Mouse (Mus musculus) cortical plate, adult 2 months (tissue): ENCODE results near the gene Sugct. TPM values are rescaled to one million over a fixed set of nuclear protein-coding genes. Genes with fewer than 3 reads are reported as not detected.

Experiments
- H3K27ac ChIP-seq: fragments of 200-500 bp; 2 replicates; pipeline ENCODE4 v1.5.1; 2012; ENCODE audit warnings: low read length, control low read depth, inconsistent platforms; ENCODE audit not compliant: insufficient read depth
- H3K4me1 ChIP-seq: fragments of 200-500 bp; 2 replicates; pipeline ENCODE4 v1.6.1; 2011; ENCODE audit warnings: low read length; ENCODE audit not compliant: control insufficient read depth, insufficient read depth
- H3K4me3 ChIP-seq: fragments of 200-500 bp; 2 replicates; pipeline ENCODE4 v1.5.1; 2011; ENCODE audit warnings: mild to moderate bottlenecking, low read length, control low read depth; ENCODE audit not compliant: insufficient read depth
- CTCF ChIP-seq: fragments of 200-500 bp; IDR thresholded peaks from 2 replicates; pipeline ENCODE4 v1.5.1; 2011; ENCODE audit warnings: mild to moderate bottlenecking, control low read depth, low read length; ENCODE audit not compliant: insufficient read depth; ENCODE audit errors: extremely low read depth
- POLR2A ChIP-seq: fragments of 200-500 bp; IDR thresholded peaks from 2 replicates; pipeline ENCODE4 v1.6.1; 2011; ENCODE audit warnings: mild to moderate bottlenecking, low read length, control low read depth; ENCODE audit not compliant: insufficient read depth; ENCODE audit errors: extremely low read depth
- polyA plus RNA-seq: library from polyadenylated mRNA; depleted of rRNA; stranded (reverse); fragments of >200 nt; gene quantifications from 2 replicates; pipeline ENCODE4 v1.2.3, GENCODE M21; 2012

The Sugct gene
- polyA plus RNA-seq, 1 experiment, result 4.3 TPM

GRCm38 (mm10) chr13:17185253-17185652 is 510.1 kb downstream of the Sugct start:
- Histone ChIP-seq H3K4me1 (no peaks in the 10 kb centered on the region), H3K27ac (no peak overlapping the region), H3K4me3 (no peak overlapping the region)
- TF ChIP-seq POLR2A (no peak), CTCF (no peak)

- H3K27ac ChIP-seq, result no peak overlapping the region
- no peaks in the 10 kb centered on the region for H3K4me1 ChIP-seq
- TF ChIP-seq CTCF (no peak), POLR2A (no peak)
- no peak overlapping the region for H3K4me3 ChIP-seq
Observed at GRCm38 (mm10) chr13:17165917-17166316, 529.4 kb downstream of the Sugct start.

GRCm38 (mm10) chr13:17164721-17165120 is 530.6 kb downstream of the Sugct start:
- TF ChIP-seq CTCF (no peak), POLR2A (no peak)
- Histone ChIP-seq H3K4me1 (no peaks in the 10 kb centered on the region), H3K4me3 (no peak overlapping the region), H3K27ac (no peak overlapping the region)

- Histone ChIP-seq H3K4me1 (no peaks in the 10 kb centered on the region), H3K4me3 (no peak overlapping the region), H3K27ac (no peak overlapping the region)
- TF ChIP-seq CTCF (no peak), POLR2A (no peak)
Observed at GRCm38 (mm10) chr13:17146441-17146992, 548.8 kb downstream of the Sugct start.

- Histone ChIP-seq H3K27ac (no peak overlapping the region), H3K4me3 (no peak overlapping the region), H3K4me1 (no peaks in the 10 kb centered on the region)
- TF ChIP-seq CTCF (no peak), POLR2A (no peak)
Observed at GRCm38 (mm10) chr13:17116073-17116472, 579.3 kb downstream of the Sugct start.

GRCm38 (mm10) chr13:17102372-17102771 is 593.0 kb downstream of the Sugct start:
- Histone ChIP-seq H3K4me3 (no peak overlapping the region), H3K27ac (no peak overlapping the region), H3K4me1 (no peaks in the 10 kb centered on the region)
- TF ChIP-seq POLR2A, result no peak
- TF ChIP-seq CTCF, result no peak

GRCm38 (mm10) chr13:17086547-17086946 is 608.8 kb downstream of the Sugct start:
- no peak overlapping the region for H3K27ac ChIP-seq
- H3K4me3 ChIP-seq, result no peak overlapping the region
- H3K4me1 ChIP-seq, result no peaks in the 10 kb centered on the region
- no peak for TF ChIP-seq POLR2A
- TF ChIP-seq CTCF, result no peak

GRCm38 (mm10) chr13:17086146-17086545 is 609.2 kb downstream of the Sugct start:
- TF ChIP-seq CTCF (no peak), POLR2A (no peak)
- no peaks in the 10 kb centered on the region for H3K4me1 ChIP-seq
- no peak overlapping the region for H3K4me3 ChIP-seq
- H3K27ac ChIP-seq, result no peak overlapping the region

- H3K4me3 ChIP-seq, result no peak overlapping the region
- no peak overlapping the region for H3K27ac ChIP-seq
- no peak for TF ChIP-seq CTCF
- no peak for TF ChIP-seq POLR2A
- H3K4me1 ChIP-seq, result no peaks in the 10 kb centered on the region
Observed at GRCm38 (mm10) chr13:17084946-17085852, 610.2 kb downstream of the Sugct start.

- no peaks in the 10 kb centered on the region for H3K4me1 ChIP-seq
- H3K4me3 ChIP-seq, result no peak overlapping the region
- TF ChIP-seq CTCF, result no peak
- no peak for TF ChIP-seq POLR2A
- H3K27ac ChIP-seq, result no peak overlapping the region
Observed at GRCm38 (mm10) chr13:17081618-17082017, 613.7 kb downstream of the Sugct start.
